Mouse (Mus musculus): ENCODE data around the gene Per1.

Gene Per1

DNA sequence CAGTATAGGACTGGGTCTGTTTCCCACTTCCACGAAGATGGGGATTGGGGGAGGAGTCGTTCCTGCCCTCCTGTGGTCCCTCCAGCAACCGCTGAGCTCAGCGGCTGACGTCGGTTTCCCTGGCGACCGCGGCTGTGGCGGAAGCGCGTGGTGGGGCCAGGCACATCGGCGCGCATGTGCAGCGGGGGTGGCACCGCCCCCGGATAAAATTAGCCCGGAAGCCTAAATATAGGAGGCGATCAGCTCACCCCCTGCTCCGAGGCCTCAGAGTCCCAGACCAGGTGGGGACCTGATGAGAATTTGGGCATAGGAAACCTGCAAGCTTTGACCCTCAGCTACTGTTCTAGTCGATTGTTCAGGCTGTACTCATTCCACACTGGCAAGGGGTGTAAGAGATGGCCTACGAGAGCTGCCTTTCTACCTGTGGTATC is 4.9 kb downstream of the Per1 start:
- peak; percentile 93 to 97 for DNase-seq

DNA sequence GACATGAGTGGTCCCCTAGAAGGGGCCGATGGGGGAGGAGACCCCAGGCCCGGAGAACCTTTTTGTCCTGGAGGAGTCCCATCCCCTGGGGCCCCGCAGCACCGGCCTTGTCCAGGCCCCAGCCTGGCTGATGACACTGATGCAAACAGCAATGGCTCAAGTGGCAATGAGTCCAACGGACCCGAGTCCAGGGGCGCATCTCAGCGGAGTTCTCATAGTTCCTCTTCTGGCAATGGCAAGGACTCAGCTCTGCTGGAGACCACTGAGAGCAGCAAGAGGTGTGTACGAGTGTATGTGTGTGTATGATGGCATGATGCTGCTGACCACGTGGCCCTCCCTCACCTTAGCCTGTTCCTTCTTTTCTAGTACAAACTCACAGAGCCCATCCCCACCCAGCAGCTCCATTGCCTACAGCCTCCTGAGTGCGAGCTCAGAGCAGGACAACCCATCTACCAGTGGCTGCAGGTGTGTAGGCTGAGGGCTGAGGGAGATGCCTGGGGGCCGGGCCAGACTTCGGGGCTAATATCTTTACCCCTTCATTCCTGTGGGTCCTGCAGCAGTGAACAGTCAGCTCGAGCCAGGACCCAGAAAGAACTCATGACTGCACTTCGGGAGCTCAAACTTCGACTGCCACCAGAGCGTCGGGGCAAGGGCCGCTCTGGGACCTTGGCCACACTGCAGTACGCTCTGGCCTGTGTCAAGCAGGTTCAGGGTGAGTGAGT is 5.8 kb downstream of the Per1 start:
- peak in 1 of 2 experiments; percentile 63 for DNase-seq

DNA sequence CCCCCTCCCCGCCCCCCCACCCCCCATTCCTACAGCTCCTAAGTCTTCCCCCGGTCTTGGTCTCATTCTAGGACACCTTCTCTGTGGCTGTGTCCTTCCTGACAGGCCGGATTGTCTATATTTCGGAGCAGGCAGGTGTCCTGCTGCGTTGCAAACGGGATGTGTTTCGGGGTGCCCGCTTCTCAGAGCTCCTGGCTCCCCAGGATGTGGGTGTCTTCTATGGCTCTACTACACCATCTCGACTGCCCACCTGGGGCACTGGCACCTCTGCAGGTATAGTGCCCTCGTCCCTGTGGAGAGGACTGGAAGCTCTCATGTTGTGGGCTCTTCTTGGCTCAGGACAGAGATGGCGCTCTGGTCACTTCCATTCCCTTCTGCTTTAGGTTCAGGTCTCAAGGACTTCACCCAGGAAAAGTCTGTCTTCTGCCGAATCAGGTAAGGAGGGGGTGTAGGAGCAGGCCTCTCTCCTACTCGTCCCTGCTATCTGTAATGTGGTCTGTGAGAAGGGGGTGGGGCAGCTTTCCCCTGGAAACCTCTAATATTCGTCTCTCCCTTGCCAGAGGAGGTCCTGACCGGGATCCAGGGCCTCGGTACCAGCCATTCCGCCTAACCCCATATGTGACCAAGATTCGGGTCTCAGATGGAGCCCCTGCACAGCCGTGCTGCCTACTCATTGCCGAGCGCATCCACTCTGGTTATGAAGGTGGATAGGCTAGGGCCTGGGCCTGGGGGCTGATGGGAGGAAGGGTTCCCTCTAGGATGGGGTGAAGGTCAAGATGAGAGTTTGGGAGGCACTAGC is 6.8 kb downstream of the Per1 start:
- DNase-seq, result peak in 1 of 2 experiments; percentile 42

DNA sequence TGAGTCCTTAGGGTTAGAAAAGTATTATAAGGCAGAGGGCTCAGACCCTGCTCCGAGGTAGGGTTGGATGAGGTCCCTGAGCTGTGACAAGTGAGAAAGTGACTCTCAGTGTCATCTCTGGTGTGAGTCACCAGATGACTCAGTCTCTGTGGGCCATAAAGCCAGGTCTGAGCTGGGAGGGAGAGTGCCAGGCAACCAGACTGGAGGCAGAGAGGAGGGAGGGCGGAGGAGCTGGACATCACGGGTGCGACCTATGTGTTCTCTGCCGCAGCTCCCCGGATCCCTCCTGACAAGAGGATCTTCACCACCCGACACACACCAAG is 7.3 kb downstream of the Per1 start:
- peak in 1 of 2 experiments; percentile 44 for DNase-seq

DNA sequence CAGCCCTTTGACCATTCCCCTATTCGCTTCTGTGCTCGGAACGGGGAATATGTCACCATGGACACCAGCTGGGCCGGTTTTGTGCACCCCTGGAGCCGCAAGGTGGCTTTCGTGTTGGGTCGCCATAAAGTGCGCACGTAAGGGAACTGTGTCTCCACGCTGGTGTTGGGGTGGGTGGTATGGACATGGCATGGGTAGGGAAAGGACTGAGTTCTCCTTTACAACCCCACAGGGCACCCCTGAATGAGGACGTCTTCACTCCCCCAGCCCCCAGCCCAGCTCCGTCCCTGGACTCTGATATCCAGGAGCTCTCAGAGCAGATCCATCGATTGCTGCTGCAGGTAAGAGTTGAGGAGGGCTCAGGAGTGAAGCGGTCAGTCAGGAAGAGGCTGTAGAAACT is 8.1 kb downstream of the Per1 start:
- DNase-seq, result peak in 1 of 2 experiments; percentile 39

GRCm38 (mm10) chr11:69103531-69104435 is 8.8 kb downstream of the Per1 start:
- peak in 1 of 2 experiments; percentile 48 for DNase-seq

GRCm38 (mm10) chr11:69104487-69104886 is 9.5 kb downstream of the Per1 start:
- DNase-seq, result peak in 1 of 2 experiments; percentile 50

GRCm38 (mm10) chr11:69105227-69105626 is 10.2 kb downstream of the Per1 start:
- DNase-seq, result peak in 1 of 2 experiments; percentile 39

GRCm38 (mm10) chr11:69105796-69106195 is 10.8 kb downstream of the Per1 start:
- peak in 1 of 2 experiments; percentile 43 for DNase-seq

GRCm38 (mm10) chr11:69106299-69106698 is 11.3 kb downstream of the Per1 start:
- DNase-seq, result peak in 1 of 2 experiments; percentile 54

DNA sequence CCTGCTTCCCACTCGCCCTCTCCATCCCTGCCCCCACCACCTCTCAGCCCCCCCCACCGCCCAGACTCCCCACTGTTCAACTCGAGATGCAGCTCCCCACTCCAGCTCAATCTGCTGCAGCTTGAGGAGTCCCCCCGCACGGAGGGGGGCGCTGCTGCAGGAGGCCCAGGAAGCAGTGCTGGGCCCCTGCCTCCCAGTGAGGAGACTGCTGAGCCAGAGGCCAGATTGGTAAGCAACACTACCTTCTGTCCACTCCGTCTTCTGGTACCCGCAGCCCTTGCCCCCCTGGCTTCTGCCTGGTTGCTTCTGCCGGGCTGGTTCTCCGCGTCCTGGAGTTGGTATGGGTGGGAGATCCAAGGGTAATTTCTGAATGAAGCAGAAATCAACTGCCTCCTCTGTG is 11.8 kb downstream of the Per1 start:
- peak in 1 of 2 experiments; percentile 44 for DNase-seq

- DNase-seq, result peak in 1 of 2 experiments; percentile 50
Observed at GRCm38 (mm10) chr11:69107676-69108075, 12.7 kb downstream of the Per1 start.

GRCm38 (mm10) chr11:69108223-69108622 is 13.2 kb downstream of the Per1 start:
- DNase-seq, result peak in 1 of 2 experiments; percentile 50

DNA sequence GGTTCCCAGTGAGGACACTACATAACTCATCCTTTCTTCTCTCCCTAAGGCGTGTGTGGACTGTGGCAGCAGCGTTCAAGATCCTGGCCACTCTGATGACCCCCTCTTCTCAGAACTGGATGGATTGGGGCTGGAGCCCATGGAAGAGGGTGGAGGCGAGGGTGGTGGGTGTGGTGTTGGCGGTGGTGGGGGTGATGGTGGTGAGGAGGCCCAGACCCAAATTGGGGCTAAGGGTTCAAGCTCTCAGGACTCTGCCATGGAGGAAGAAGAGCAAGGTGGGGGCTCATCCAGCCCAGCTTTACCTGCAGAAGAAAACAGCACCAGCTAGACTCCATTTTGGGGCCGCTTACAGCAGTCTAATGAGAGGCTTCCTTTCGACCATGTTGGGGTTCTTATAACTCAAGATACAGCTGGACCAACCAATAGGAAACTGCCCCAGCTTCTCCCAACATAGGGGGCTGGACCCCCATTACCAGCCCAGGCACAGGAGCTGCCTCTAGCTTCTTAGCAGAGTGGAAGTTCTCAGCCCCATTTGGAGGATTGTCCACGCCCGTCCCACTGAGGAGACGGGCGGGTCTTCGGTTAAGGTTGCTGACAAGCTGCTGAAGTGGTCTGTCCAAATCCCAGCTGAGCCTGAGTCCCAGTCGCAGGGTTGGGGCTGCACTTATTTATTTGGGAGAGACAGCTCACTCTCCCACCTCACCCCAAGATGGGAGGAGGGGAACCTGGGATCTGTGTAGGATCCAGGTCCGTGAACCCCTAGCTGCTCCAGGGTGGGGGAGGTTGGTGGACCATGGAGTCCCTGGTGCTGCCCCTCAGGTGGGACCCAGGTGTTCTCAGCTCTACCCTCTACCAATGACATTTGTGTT is 14.2 kb downstream of the Per1 start:
- peak in 1 of 2 experiments; percentile 54 for DNase-seq

DNA sequence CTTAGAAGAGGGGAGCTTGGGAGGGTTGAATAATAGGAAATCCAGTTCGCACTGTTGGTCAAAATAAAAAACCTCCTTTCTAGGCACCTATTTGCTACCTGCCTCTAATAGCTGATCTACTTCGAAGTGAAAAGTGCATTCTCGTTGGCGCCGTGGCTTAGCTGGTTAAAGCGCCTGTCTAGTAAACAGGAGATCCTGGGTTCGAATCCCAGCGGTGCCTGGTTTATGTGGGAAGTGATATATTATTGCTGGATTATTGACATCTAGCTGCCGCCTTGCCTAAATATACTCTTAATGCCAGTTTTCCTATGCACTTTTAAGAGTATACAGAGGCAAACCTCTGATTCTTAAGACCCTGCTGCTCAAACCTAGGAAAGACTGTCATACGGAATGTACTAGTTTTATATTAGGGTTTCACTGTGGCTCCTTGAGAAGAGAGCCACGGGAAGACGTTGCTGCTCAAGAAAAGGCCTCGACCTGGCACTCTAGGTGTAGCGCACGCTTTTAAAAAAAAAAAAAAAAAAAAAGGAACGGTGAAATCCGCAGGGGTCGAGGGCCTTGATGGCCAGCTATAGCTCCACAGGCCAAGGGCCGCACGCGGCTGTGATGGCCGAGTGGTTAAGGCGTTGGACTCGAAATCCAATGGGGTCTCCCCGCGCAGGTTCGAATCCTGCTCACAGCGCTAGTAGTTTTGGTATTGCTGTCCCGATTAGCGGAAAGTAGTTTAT is 15.5 kb downstream of the Per1 start:
- peak; percentile 93 to 95 for DNase-seq

- DNase-seq, result peak in 1 of 2 experiments; percentile 34
Observed at GRCm38 (mm10) chr11:69111051-69111810, 16.2 kb downstream of the Per1 start.

GRCm38 (mm10) chr11:69111865-69112264 is 16.8 kb downstream of the Per1 start:
- DNase-seq, result no peak

GRCm38 (mm10) chr11:69114018-69114417 is 19.0 kb downstream of the Per1 start:
- peak in 1 of 2 experiments; percentile 26 for DNase-seq

DNA sequence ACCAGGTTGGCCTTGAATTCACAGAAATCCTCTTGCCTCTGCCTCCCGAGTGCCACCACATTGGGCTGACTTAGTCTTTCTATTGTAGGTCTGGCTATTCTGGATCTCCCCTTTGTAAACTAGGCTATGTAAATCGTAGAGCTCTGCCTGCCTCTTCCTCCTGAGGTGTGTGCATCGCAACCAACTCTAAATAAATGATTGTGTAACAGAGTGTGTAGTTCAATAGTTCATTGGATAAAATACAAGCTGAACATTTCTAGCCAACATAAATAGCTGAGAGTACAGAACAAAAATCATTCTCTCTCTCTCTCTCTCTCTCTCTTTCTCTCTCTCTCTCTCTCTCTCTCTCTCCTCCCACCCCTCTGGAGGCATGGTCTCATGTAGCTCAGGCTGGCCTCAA is 19.6 kb downstream of the Per1 start:
- no peak for DNase-seq

GRCm38 (mm10) chr11:69116843-69117242 is 21.8 kb downstream of the Per1 start:
- peak in 1 of 2 experiments; percentile 27 for DNase-seq
